ENCODE assay signal across 26 mouse cellular contexts in genomic region chr17:12370289-12370688, GRCm38 (mm10). TPM values are rescaled to one million over a fixed set of nuclear protein-coding genes. Genes with fewer than 3 reads are reported as not detected.
DNase-seq lines count a peak whose midpoint lies in the region; ATAC-seq and TF ChIP-seq lines count a peak whose summit lies in the region.
"Had no signal": no experiment of that assay in that cellular context is flagged by ENCODE, and none has a peak within 500 bp of the region (broad histone marks: within the 10 kb centered on the region; RNA-seq: fewer than 3 reads in every experiment).

No protein-coding gene starts in this region.

- peaks cover 8% of the 10 kb centered on the region for H3K4me1 ChIP-seq in heart, embryonic 12.5 days (replicated peaks)
- H3K4me1 ChIP-seq in intestine, embryonic 16.5 days (ENCODE audit: control insufficient read depth, insufficient read depth, low read length), result peaks cover 12% of the 10 kb centered on the region; the same call in 1 of the 2 replicates
- peaks cover 2% of the 10 kb centered on the region; the same call in 1 of the 2 replicates for H3K4me1 ChIP-seq in stomach, embryonic 14.5 days (ENCODE audit: control insufficient read depth, insufficient read depth, low read length)

- no peak overlapping the region for H3ac ChIP-seq in C2C12 (ENCODE audit: control insufficient read depth, insufficient read length, low read depth)

- no peak overlapping the region for H3K9ac ChIP-seq in heart, embryonic 12.5 days
- H3K9ac ChIP-seq in intestine, embryonic 16.5 days (ENCODE audit: low read depth, low read length), result no peak overlapping the region
- H3K9ac ChIP-seq in stomach, embryonic 14.5 days (replicated peaks; ENCODE audit: low read depth, low read length), result no peak overlapping the region
- H3K9ac ChIP-seq: liver, embryonic 14.5 days; lung, embryonic 15.5 days had no signal

- H3K4me2 ChIP-seq in heart, embryonic 12.5 days, result no peak overlapping the region
- H3K4me2 ChIP-seq in intestine, embryonic 16.5 days (ENCODE audit: low read depth, low read length), result no peak overlapping the region
- H3K4me2 ChIP-seq in stomach, embryonic 14.5 days (replicated peaks; ENCODE audit: low read depth, low read length), result no peak overlapping the region
- H3K4me2 ChIP-seq: heart, embryonic 11.5 days; lung, embryonic 15.5 days had no signal

- H3K9me3 ChIP-seq in heart, embryonic 12.5 days (replicated peaks), result no peaks in the 10 kb centered on the region
- H3K9me3 ChIP-seq in intestine, embryonic 16.5 days (ENCODE audit: control insufficient read depth, low read length), result no peaks in the 10 kb centered on the region
- no peaks in the 10 kb centered on the region for H3K9me3 ChIP-seq in stomach, embryonic 14.5 days (ENCODE audit: control insufficient read depth, low read depth, low read length)
- H3K9me3 ChIP-seq: hindbrain, embryonic 10.5 days; lung, embryonic 15.5 days; midbrain, embryonic 10.5 days had no signal

- H3K79me3 ChIP-seq in C2C12 (ENCODE audit: low read depth), result no peaks in the 10 kb centered on the region

- H3K4me3 ChIP-seq in heart, embryonic 12.5 days, result no peak overlapping the region
- no peak overlapping the region for H3K4me3 ChIP-seq in C2C12 (ENCODE audit: insufficient read depth, poor library complexity, severe bottlenecking)
- H3K4me3 ChIP-seq in intestine, embryonic 16.5 days (ENCODE audit: low read length), result no peak overlapping the region
- H3K4me3 ChIP-seq in stomach, embryonic 14.5 days (ENCODE audit: low read depth, low read length), result no peak overlapping the region
- H3K4me3 ChIP-seq: erythroblast, embryonic 14.5 days; hindbrain, embryonic 10.5 days; left cerebral cortex, adult 2 months; lung, embryonic 15.5 days; midbrain, embryonic 10.5 days had no signal

- WGBS in heart, embryonic 12.5 days, result 55% methylated on average over 4 of the region's 4 CpGs
- 57% methylated on average over 4 of the region's 4 CpGs for WGBS in intestine, embryonic 16.5 days
- 72% methylated on average over 4 of the region's 4 CpGs for WGBS in stomach, embryonic 14.5 days

- DNase-seq in heart, adult 9 months (ENCODE audit: low spot score in 2 of 2), result no peak
- DNase-seq in adrenal gland, postnatal 25 days, result no peak
- no peak for DNase-seq in spleen, postnatal 10 days (ENCODE audit: low spot score in 2 of 2)
- DNase-seq in thymus, postnatal 10 days (ENCODE audit: low spot score in 2 of 2), result no peak
- DNase-seq: adrenal gland, adult 2 months; cerebellum, adult 9-11 months; gastrocnemius, postnatal 25 days; kidney, adult 9 months; layer of hippocampus, adult 9-11 months; lung, postnatal 4 days; retina, postnatal 1 day; right cerebral cortex, postnatal 4 days; thymus, postnatal 14 days had no signal

- no peak for TF ChIP-seq CTCF in C2C12 (IDR thresholded peaks at IDR 0.05; ENCODE audit: control insufficient read depth, insufficient read depth, insufficient read length)

- 0 out of 2 replicates have a peak, but pooled peaks have one; percentile 34 for ATAC-seq in heart, embryonic 12.5 days (ENCODE audit: insufficient number of reproducible peaks, low FRiP score)
- ATAC-seq in intestine, embryonic 16.5 days, result peak; percentile 54
- peak; percentile 40; the same call in 1 of the 2 replicates for ATAC-seq in stomach, embryonic 14.5 days (ENCODE audit: insufficient number of reproducible peaks, insufficient read depth, low FRiP score, low read depth)
- ATAC-seq: forebrain, embryonic 14.5 days had no signal

- H3K36me3 ChIP-seq in heart, embryonic 12.5 days, result no peaks in the 10 kb centered on the region
- H3K36me3 ChIP-seq in C2C12 (ENCODE audit: control insufficient read depth, insufficient read depth), result no peaks in the 10 kb centered on the region
- no peaks in the 10 kb centered on the region for H3K36me3 ChIP-seq in intestine, embryonic 16.5 days (ENCODE audit: control insufficient read depth, insufficient read depth, low read length)
- no peaks in the 10 kb centered on the region for H3K36me3 ChIP-seq in stomach, embryonic 14.5 days (ENCODE audit: control insufficient read depth, insufficient read depth, low read length)
- H3K36me3 ChIP-seq: hindbrain, embryonic 10.5 days; lung, embryonic 15.5 days; midbrain, embryonic 10.5 days had no signal

- H3K79me2 ChIP-seq in C2C12 (ENCODE audit: control insufficient read depth, insufficient read depth), result no peaks in the 10 kb centered on the region

- no peaks in the 10 kb centered on the region for H3K27me3 ChIP-seq in heart, embryonic 12.5 days (replicated peaks)
- no peaks in the 10 kb centered on the region for H3K27me3 ChIP-seq in C2C12 (ENCODE audit: control insufficient read depth, insufficient read depth, insufficient read length)
- no peaks in the 10 kb centered on the region for H3K27me3 ChIP-seq in intestine, embryonic 16.5 days (replicated peaks; ENCODE audit: control insufficient read depth, insufficient read depth, low read length)
- no peaks in the 10 kb centered on the region for H3K27me3 ChIP-seq in stomach, embryonic 14.5 days (ENCODE audit: control insufficient read depth, insufficient read depth, low read length)
- H3K27me3 ChIP-seq: lung, embryonic 15.5 days had no signal

- no peak overlapping the region for H3K27ac ChIP-seq in heart, embryonic 12.5 days (ENCODE audit: poor library complexity, severe bottlenecking)
- H3K27ac ChIP-seq in intestine, embryonic 16.5 days (ENCODE audit: low read length), result no peak overlapping the region
- no peak overlapping the region for H3K27ac ChIP-seq in stomach, embryonic 14.5 days (ENCODE audit: low read length)
- H3K27ac ChIP-seq: hindbrain, embryonic 10.5 days; left cerebral cortex, adult 2 months; liver, embryonic 14.5 days; lung, embryonic 15.5 days; midbrain, embryonic 10.5 days had no signal

TF ChIP-seq in C2C12, 6 proteins besides CTCF, POLR2A, EP300 and RAD21:
- TF ChIP-seq MYOD1 (IDR thresholded peaks at IDR 0.05; ENCODE audit: control insufficient read depth, insufficient read length, low read depth), result peak; percentile 68
- TF ChIP-seq MAX (IDR thresholded peaks at IDR 0.05), result no peak

RNA-seq across cellular contexts. Expression of gene Plg, which starts 8.1 kb away (rescaled TPM):
- 0.28 and 2.2 TPM in 2 replicates for polyA plus RNA-seq in heart, embryonic 12.5 days (2016; fragmentation: Nextera tagmentation; extraction: Ambion mirVana)
- 0.01 TPM for polyA plus RNA-seq in C2C12 (2012; fragmentation: generic; extraction: Trizol)
- 2.3 and 6.5 TPM in 2 replicates for polyA plus RNA-seq in intestine, embryonic 16.5 days (2015; fragmentation: Nextera tagmentation; extraction: Ambion mirVana)
- polyA plus RNA-seq in stomach, embryonic 14.5 days (2014; fragmentation: Nextera tagmentation; extraction: Ambion mirVana), result 0.46 and 1.1 TPM in 2 replicates
- 16.7 TPM in 1 of 2 replicates, not detected in the other for total RNA-seq in adrenal gland, postnatal 25 days (2021)
- total RNA-seq: gastrocnemius, postnatal 25 days had no signal
- polyA plus RNA-seq: forebrain, embryonic 14.5 days; hindbrain, embryonic 10.5 days; midbrain, embryonic 10.5 days; neural tube, embryonic 11.5 days had no signal

RNA-seq across cellular contexts. Expression of gene Map3k4, which starts 51.7 kb away (rescaled TPM):
- 42.9 and 47.4 TPM in 2 replicates for polyA plus RNA-seq in heart, embryonic 12.5 days (2016; fragmentation: Nextera tagmentation; extraction: Ambion mirVana)
- 20.9 TPM for polyA plus RNA-seq in C2C12 (2012; fragmentation: generic; extraction: Trizol)
- polyA plus RNA-seq in intestine, embryonic 16.5 days (2015; fragmentation: Nextera tagmentation; extraction: Ambion mirVana), result 25.6 and 28.3 TPM in 2 replicates
- 49.2 and 52.4 TPM in 2 replicates for polyA plus RNA-seq in stomach, embryonic 14.5 days (2014; fragmentation: Nextera tagmentation; extraction: Ambion mirVana)
- total RNA-seq in adrenal gland, postnatal 25 days (2021), result 22.2 and 33.3 TPM in 2 replicates
